Mouse (Mus musculus): ENCODE measurements around the gene Lactb.
"Not testable (repeated sequence)": the region's sequence is repeated elsewhere in the genome, so short reads cannot be mapped to it uniquely, and the experiment has no call there.

The Lactb gene

GRCm38 (mm10) chr9:66920488-66921279, 54.6 kb downstream of the Lactb start:
- DNase-seq (ENCODE audit: low spot score in 2 of 2), result no peak

DNA sequence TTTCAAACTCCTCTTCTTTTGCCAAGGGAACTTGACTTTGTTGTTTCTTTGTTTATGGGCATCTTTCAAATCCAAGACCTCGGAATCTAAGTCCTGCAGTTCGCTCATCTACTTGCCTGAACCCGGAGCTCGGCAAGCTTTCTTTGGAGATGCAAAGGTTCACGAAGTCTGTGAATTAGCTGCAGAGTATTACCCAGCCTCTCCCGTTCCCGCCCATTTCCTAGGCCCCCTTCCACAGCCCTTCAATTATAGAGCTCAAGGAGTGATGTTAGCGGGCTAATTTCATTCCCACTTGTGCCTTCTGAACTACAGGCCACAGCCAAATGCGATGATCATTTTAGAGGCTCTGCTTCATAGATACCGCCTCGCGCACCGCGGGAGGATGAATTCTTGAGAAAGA, 55.3 kb downstream of the Lactb start:
- no peak for DNase-seq (ENCODE audit: low spot score in 2 of 2)

DNA sequence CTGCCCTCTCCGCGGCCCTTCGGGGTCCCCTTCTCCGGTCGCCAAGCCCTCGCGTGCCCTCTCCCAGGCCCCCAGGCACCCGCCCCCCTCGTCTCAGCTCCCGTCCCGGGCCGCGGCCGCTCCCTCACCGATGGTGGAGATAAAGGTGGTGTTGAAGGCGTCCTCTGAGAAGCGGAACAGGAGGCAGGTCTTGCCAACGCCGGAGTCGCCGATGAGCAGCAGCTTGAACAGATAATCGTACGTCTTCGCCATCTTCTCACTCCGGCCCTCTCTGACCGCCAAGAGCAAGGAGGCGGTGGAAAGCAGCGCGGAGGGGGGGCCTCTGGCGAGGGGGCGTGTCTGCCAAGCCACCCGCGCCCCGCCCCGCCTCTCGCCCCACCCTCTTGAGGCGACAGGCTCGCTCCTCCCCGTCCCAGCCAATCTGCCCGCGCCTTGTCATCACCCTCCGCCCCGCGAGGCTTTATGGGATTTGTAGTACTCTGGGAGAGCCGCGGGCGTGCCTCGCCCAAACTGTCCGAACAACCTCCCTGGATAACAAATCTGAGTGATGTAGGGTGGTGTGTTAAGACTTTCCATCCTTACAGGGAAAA, 55.8 kb downstream of the Lactb start, which contains the start of gene Rab8b:
Rab8b (minus strand) TSS at position 306 of the 590 bp plus-strand sequence.
- DNase-seq (ENCODE audit: low spot score in 2 of 2), result peak; percentile 94 to 99

DNA sequence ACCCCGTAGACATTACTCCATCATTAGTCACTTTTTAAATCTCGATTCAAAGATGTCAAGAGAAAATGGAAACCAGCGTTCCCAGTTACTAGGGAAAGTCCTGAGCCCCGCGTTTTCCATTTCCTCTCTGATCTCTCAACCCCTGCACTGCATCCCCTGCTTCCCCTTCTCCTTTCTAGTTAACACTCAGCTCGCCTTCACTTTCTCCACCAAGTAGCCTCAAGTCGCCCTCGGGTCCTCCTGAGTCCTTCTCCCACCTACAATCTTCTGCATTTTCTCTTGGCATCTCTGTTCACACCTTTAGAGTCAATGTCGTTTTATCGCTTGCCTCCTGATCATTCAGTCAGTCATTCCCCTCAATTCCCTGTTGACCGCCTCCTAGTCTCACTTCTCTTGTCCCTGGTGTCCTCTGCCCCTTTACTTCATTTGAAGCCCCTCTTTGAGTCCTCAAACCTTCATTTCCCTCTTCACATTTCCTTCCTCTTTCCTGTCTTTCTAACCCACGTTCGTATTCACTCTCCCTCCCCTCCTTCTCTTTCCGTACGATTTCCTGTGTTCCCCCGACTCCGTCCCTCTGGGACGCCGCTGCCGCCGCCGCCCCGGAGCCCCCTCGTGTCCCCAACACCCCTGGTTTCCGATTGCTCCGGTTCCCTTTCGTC, 56.5 kb downstream of the Lactb start:
- DNase-seq (ENCODE audit: low spot score in 2 of 2), result peak; percentile 36 to 62

GRCm38 (mm10) chr9:66917892-66918255, 57.4 kb downstream of the Lactb start:
- no peak for DNase-seq (ENCODE audit: low spot score in 2 of 2)

GRCm38 (mm10) chr9:66917216-66917891, 57.9 kb downstream of the Lactb start:
- DNase-seq (ENCODE audit: low spot score in 2 of 2), result no peak

- DNase-seq (ENCODE audit: low spot score in 2 of 2), result peak; percentile 36 to 57
These were observed 59.2 kb downstream of the Lactb start for GRCm38 (mm10) chr9:66915869-66916785.

DNA sequence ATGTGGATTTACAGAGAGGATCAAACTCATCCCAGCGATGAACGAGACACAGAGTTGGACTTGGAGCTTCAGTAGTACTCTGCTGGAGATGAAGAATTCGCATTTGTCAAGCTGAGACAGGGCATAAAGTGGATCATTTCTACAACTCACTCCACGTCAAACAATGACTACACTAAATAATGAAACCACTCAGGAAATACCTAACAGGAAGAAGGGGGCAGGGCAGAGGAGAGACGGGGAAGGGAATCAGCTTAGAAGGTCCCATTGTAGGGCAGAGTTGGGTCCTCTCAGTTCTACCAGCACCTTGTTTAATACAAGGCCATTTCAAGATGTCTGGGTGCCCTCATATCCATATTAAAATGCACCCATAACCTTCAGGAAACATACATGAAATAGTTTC, 59.9 kb downstream of the Lactb start:
- no peak for DNase-seq (ENCODE audit: low spot score in 2 of 2)

DNA sequence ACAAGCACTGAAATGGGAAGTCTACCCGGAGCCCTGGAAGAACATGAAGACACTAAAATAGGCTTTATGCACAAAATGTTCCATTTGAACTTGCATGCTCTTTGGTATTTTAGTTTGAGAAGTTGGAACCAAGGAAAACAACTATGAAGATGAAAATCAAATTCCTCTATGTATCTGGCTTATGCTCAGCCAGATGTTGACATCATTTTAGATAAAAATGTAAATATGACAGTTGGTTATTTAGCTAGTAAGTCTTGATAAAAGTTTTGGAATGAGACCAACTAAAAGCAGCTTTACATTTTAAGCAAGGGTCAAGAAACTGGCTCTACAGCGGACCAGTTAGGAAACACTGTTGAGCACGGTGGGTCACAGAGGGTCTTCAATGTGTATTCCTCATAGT, 60.7 kb downstream of the Lactb start:
- no peak for DNase-seq (ENCODE audit: low spot score in 2 of 2)

DNA sequence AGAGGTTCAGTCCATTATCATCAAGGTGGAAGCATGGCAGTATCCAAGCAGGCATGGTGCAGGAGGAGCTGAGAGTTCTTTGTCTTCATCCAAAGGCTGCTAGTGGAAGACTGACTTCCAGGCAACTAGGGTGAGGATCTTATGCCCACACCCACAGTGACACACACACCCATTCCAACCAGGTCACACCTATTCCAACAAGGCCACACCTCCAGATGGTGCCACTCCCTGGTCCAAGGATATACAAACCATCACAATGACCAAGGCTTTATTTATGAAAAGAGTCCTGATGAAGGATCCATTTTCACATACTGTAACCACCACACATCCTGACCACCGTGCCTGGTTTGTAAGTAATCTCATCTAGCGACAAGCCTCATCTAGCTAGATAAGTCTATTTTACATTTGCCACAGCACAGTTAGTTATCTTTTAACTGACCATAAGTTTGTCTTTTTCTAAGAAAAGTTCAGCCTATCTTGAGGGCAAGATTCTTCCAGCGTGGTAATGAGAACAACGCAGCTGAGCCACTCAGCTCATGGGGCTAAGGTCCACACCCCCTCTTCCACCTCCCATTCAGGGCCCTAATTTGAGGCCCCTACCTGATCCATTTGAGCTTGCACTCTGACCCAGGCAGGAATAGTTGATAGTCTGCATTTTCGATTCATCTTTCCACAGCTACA, 61.9 kb downstream of the Lactb start:
- not testable (repeated sequence) for DNase-seq (ENCODE audit: low spot score in 2 of 2)

- DNase-seq (ENCODE audit: low spot score in 2 of 2), result no peak
These were observed 63.0 kb downstream of the Lactb start for GRCm38 (mm10) chr9:66912304-66912703.

DNA sequence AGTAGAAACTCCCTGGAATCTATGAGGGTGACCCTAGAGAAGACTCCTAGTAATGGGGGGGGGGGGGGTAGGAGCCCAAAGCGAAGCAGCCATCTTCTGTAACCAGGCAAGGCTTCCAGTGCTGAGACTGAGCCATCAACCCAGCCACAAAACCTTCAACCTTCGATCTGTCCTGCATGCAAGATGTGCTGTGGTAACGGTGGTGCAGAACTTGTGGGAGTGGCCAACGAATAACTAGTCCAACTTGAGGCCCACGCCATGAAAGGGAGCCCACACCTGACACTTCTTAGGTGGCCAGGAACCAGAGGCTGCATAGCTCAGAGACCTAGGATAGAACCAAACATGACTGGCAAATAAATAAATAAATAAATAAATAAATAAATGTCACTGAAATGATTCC, 64.6 kb downstream of the Lactb start:
- no peak for DNase-seq (ENCODE audit: low spot score in 2 of 2)

DNA sequence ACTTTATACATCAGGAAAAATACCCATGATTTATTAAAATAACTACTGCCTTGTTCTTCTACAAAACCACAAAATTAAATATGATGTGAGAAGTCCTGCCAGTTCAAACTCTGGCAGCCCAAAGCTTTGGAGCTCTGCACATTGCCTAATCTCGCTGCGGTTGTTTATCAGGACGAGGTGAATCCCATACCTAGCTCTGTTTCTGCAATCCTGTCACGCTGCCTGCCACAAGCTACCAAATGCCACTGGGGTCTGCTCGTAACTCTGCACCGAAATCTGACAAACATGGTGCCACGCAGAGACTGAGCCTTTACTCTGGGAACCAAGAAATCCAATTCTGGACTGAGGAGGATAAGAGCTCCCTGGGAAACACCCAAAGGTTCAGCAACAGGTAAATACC, 65.4 kb downstream of the Lactb start:
- DNase-seq (ENCODE audit: low spot score in 2 of 2), result no peak

DNA sequence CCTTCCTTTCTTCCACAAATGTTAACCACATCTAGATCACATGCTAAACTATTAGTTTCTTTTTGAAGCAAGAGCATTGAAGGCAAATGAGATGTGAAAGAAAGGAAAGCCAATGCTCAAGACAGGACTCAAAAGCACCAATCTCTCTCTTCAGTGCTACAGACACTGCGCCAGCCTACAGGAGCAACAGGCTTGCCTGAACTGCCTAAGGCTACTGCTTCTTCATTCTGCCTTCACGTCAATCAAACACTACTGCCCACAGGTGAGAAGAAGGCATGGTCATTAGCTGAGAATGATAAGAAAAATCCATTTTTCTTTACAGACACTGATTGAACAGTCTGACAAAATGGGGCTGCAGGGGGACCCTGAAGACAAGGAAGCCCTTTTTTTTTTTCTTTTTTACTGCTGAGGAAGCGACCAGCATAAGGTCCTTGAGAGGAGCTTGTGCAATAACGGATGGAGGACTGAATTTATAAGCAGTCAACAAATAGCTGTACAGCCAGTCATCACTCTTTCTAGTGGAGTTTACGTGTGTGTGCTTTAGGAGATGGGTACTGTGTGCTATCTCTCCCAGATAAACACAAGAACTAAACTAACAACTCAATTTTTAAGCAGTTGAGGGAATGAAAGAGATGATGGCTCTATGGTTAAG, 67.4 kb downstream of the Lactb start:
- DNase-seq (ENCODE audit: low spot score in 2 of 2), result no peak

DNA sequence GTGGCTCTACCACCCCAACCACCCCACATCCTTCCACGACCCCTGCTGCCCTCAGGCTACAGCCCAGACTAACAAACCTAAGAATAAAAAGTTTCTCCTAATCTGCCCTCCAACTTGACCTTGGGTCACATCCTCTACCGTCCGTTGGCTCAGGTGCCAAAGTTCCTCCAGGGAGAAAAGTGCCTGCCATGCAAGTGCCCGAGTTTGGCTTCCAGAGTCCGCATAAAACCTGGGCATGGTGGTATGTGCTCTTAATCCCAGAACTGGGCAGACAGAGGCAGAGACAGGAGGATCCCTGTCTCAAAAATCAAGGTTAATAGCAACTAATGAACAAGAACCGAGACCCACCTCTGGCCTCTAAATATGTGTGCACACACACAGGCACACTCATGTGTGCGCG, 68.2 kb downstream of the Lactb start:
- DNase-seq (ENCODE audit: low spot score in 2 of 2), result no peak

GRCm38 (mm10) chr9:66905990-66906389, 69.3 kb downstream of the Lactb start:
- DNase-seq (ENCODE audit: low spot score in 2 of 2), result no peak
